Mouse (Mus musculus): ENCODE measurements around the gene Vmn1r30. TPM values are rescaled to one million over a fixed set of nuclear protein-coding genes. Genes with fewer than 3 reads are reported as not detected.

Gene Vmn1r30
- not detected for total RNA-seq (2023)

GRCm38 (mm10) chr6:58443285-58443684, at the start of gene Vmn1r30:
Gene Vmn1r30, minus strand, starts transcription at chr6:58443385.

GRCm38 (mm10) chr6:58475230-58475629, 32.0 kb upstream of the Vmn1r30 start, which contains the start of gene Vmn1r31:
Gene Vmn1r31, minus strand, starts transcription at chr6:58475330.

Other genes with a start within 250 kb of the Vmn1r30 start
- not detected for gene Vmn1r27, start 224.6 kb downstream of the Vmn1r30 start, total RNA-seq (2023)
- not detected for gene Vmn1r28, start 181.3 kb downstream of the Vmn1r30 start, total RNA-seq (2023)
- not detected for gene Vmn1r29, start 141.8 kb downstream of the Vmn1r30 start, total RNA-seq (2023)
- gene Vmn1r31, start 31.9 kb upstream of the Vmn1r30 start, total RNA-seq (2023): not detected
- gene Abcg2, start 141.1 kb upstream of the Vmn1r30 start, total RNA-seq (2023): 1 to 10 TPM in 1 of 2 experiments, under 1 TPM in 1; 0.35 to 1.4 TPM

Measured in B cell, adult 67 days (primary cell).